Mouse (Mus musculus) erythroblast, adult 5-6 weeks (primary cell): ENCODE results near the gene Chfr. TPM values are rescaled to one million over a fixed set of nuclear protein-coding genes. Genes with fewer than 3 reads are reported as not detected.
"Not testable (repeated sequence)": the region's sequence is repeated elsewhere in the genome, so short reads cannot be mapped to it uniquely, and the experiment has no call there.

ENCODE experiments used
- ATAC-seq: replicated peaks from 2 replicates; pipeline ENCODE4 v1.8.0; 2016; ENCODE audit warnings: moderate number of reproducible peaks, mild to moderate bottlenecking, moderate TSS enrichment, inconsistent platforms; ENCODE audit not compliant: poor library complexity, low FRiP score, severe bottlenecking
- total RNA-seq, 2 experiments: library from RNA; stranded (forward) in 1 of 2; stranded (reverse) in 1 of 2; fragments of 150-400 nt in 1 of 2; fragments of 200-764, 138-1000 nt in 1 of 2; gene quantifications; 2 replicates each; pipeline versions ENCODE4 v1.2.3 to v1.2.4; 2015 to 2017; ENCODE audit warnings: low replicate concordance in 2 of 2

Gene Chfr
- total RNA-seq, 2 experiments from 2014 or later: 67.8 to 69.3 TPM

DNA sequence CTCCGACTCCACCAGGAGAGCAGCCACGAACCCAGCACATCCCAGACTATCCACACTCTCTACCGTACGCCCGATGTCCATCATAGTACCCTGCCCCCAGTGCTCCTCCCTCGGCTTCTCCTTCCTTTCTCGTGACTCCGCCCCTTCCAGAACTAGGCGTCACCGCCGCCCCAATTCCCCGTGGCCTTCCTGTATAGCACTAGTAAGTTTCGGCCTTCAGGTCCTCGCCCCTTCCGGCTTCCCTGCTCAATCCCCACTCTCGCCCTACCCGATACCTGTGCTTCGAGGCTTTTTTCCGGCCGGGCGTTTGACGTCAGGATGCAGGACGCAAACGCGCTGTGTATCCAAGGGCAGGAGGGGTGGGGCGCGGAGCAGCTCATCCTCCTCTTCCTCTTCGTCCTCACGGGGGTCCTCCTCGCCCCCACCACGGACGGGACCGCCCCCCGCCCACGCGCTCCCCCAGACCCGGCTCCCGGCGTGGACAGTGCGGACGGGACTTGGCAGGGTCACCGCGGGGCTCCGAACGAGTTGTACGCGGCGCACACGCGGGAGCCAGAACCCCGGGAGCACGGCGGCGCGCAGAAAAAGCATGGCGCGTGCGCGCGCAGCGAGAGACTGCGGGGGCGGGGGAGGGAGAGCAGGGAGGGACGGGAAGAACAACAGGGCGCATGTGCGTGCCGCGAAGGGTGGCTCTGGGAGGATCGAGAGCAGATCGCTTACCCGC lies 27.9 kb upstream of the Chfr start, which contains the start of gene Gtpbp6:
Gene Gtpbp6, minus strand, starts transcription at position 617 of the 724 bp plus-strand sequence.
- peak; percentile 84 for ATAC-seq

DNA sequence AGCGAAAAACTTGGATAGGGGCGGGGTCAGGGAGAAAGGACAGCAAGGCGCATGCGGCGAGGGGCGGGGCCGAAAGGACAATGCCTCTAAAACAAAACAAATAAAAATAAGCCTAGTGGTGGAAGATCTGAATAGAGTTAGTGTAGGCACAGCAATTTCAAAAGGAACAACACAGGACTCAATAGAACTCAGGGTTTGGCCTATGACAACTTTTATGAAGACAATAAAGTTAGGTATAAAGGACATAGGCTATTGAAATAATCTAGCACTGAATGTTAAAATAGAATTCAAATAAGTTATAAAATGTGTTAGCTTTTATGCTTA lies 27.4 kb upstream of the Chfr start:
- no peak for ATAC-seq

DNA sequence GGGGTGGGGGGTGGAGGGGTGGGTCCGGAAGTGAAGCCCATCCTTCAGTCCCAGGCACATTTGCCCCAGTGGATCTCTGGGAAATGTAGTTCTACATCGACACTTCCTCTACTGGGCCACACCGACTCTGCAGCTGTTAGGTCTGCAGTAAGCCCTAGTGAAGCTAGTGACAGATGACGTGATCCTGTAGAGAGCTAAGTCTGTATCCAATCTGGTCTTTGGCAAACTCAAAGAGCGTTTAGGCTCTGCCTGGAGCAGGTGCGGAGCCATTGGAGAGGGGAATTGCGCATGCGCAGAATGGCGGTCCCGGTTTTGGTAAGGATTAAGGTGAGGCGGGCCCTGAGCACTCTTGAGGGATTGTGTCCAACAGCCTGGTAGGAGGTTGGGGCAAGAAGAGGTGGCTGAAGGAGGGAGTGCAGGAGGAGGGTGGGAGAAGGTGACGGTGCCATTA lies 25.6 kb upstream of the Chfr start, which contains the start of gene Zfp605:
Gene Zfp605, plus strand, starts transcription at position 102 of the 451 bp plus-strand sequence.
- ATAC-seq: peak; percentile 69

DNA sequence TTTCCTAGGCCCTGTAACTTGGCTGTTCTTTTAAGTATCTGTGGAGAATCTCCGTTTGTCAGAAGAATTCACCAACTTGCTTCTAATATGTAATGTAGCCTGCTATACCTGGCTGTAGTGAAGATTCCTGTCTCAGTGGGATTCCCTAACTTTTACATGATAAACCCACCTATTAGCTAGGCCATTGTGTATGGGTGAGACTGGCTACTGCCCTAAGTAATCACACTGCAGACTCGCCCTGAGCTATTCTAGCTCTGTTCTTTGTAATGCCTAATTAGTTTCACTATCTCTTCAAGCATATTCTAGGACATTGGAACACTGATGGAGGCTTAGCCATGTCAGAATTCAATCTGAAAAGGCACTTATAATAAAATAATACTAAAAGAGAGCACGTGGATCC lies 13.3 kb upstream of the Chfr start:
- not testable (repeated sequence) for ATAC-seq

DNA sequence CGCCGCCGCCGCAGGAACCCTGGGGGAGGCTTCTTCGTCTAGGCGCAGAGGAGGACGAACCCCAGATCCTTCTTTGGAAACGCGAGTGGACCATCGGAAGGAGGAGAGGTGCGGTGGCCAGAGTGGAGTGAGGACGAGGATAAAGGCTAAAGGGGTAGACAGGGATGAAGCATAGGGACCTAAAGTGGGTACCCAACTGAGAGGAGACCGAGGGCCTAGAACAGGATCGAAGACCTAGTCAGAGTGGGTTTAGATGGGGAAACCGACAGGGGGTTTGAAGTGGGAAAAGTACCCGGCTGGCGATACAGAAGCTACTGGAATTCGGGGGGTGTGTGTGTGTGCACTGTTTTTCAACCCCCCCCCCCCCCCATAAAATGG lies 434 bp downstream of the Chfr start:
- no peak; the same call in 1 of the 2 replicates for ATAC-seq

- no peak for ATAC-seq
These were observed 2.2 kb downstream of the Chfr start for GRCm38 (mm10) chr5:110137816-110138215.

GRCm38 (mm10) chr5:110139325-110139724 lies 3.7 kb downstream of the Chfr start:
- no peak for ATAC-seq

DNA sequence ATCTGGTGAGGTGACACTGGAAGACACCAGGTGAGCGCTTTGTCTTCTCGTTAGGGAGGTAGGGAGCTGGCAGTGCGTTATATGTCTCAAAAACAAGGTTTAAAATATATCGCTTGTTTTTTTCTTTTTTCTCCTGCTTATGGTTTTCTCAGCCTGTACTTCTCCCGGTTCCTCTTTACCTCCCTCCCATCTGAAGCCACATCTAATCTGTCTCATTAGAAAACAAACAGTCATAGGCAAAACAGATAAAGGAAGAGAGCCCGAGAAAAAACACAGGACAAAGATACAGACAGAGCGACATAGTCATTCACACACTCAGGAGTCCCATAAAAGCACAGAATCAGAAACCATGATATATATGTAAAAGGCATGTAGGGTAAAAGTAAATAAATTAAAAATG lies 4.8 kb downstream of the Chfr start:
- no peak for ATAC-seq

- ATAC-seq: no peak
These were observed 6.7 kb downstream of the Chfr start for GRCm38 (mm10) chr5:110142309-110142708.

DNA sequence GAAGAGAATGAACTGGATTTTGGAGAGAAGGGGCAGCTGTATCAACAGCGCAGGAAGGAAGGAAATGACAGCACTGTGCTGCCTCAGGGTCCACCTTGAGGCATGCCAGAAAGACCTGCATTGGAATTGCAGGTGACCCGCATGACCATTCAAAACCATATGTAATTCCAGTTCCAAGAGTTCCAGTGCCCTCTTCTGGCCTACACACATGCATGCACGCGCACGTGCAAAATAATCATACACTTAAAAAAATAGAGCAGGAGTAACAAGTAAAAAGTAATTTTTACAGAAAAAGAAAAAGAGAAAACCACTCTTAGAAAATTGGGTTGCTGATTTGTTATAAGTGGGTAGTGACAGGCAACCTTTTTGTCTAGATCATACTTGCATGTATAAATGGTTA lies 7.4 kb downstream of the Chfr start:
- ATAC-seq: no peak

- no peak for ATAC-seq
These were observed 33.7 kb downstream of the Chfr start for GRCm38 (mm10) chr5:110169374-110169773.

DNA sequence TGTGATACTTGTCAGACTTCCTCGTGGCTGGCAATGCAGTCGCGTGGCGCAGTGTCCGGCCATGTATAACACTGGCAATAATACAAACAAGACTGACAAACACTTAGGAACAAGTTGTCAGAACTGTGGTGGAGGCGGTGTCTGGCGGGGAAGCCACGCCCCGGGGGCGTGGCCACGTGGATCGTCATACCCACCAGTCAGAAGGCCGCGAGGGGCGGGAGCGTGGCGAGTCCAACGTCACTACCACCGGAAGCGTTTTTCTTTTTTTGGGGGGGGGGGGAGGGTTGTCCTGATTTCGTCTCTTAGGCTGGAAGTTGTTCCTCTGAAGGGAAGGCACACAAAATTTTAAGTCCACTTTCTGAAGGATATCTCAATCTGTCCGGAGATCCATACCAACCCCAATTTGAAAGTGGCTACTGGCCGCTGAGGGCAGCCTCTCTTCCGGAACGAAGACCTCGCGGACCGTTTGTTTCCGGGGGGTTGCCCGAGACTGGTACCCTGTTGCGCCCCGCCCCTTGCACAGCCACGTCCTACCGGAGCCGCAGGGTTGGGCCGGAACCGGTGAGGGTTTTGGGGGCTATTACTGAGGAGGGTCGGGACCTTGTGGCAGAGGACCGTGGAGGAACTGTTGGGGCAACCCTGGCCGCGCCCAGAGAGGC lies 40.8 kb downstream of the Chfr start, which contains the start of gene Golga3:
Gene Golga3, plus strand, starts transcription at position 340 of the 659 bp plus-strand sequence.
- ATAC-seq: peak; percentile 91

DNA sequence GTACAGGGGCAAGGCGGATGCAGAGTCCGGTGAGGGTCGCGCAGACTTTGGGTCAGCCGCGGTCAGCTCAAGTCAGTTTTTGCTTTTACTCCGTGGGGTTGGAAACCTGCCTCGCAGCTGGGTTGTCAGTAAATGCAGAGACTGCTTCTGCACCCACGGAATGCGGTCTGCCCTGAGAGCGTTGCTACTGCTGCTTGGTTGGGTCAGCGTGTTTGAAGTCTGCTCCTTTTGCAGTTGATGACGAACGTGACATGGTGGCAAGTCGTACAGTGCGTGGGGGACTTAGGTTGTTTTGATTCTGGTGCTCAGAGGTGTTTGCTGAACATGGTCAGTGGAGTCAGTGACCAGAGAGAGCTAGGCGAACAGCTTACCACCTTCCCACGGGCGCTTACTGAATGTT lies 41.4 kb downstream of the Chfr start:
- peak; percentile 37 for ATAC-seq

GRCm38 (mm10) chr5:110178628-110179027 lies 43.0 kb downstream of the Chfr start:
- no peak for ATAC-seq

- ATAC-seq: no peak
These were observed 46.1 kb downstream of the Chfr start for GRCm38 (mm10) chr5:110181716-110182115.

DNA sequence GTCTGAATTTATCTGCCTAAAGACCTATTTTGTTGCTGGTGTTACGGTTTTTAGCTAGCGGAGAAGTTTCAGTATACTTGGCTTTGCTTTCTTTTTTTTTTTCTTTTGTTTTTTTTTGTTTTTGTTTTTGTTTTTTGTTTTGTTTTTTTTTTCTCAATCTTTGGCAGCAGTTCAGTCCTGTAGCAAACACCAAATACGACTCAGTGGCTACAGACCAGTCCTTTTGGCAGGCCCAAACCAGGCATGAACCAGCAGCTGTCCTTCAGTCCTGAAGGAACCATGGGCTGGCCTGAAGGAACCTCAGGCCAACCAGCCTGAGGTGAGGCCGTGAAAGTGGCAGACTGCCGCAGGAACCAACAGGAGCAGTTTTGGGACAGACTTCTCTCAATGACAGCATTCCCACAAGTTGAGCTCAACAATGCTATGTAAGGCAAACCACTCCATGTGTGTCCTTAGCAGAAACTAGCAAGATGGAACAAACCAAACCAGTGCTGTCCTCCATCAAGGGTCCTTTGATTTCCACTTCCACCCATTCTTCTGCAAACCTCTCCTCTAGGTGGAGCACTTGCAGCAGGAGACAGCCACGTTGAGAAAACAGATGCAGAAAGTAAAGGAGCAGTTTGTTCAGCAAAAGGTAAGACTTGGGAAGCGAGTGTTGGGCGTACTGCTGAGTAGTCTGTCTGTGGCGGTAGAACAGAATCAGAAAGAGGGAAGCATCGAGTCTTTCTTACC lies 67.7 kb downstream of the Chfr start:
- peak; percentile 58; the same call in 1 of the 2 replicates for ATAC-seq

DNA sequence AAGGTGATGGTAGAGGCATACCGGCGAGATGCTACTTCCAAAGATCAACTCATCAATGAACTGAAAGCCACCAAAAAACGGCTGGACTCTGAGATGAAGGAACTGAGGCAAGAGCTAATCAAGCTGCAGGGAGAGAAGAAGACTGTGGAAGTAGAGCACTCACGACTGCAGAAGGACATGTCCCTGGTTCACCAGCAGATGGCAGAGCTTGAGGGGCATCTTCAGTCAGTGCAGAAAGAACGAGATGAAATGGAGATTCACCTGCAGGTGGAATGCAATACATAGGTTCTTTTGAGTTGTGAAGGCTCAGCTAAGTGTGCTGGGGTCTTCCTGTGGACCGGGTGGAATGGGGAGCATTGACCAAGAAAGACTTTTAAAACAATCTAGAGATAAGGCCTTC lies 69.1 kb downstream of the Chfr start:
- ATAC-seq: no peak

DNA sequence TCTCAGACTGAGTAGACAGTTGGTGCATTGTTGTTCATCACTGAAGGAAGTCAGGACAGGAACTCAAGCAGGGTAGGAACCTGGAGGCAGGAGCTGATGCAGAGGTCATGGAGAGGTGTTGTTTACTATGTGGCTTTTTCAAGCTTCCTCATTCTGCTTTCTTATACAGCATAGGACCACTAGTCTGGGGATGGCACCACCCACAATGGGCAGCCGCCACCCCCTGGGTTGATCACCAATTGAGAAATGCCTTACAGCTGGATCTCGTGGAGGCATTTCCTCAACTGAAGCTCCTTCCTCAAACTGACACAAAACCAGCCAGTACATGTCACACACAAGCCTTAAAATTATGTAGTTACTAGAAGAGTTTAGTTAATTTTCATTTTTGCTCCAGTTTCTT lies 75.7 kb downstream of the Chfr start:
- ATAC-seq: no peak

DNA sequence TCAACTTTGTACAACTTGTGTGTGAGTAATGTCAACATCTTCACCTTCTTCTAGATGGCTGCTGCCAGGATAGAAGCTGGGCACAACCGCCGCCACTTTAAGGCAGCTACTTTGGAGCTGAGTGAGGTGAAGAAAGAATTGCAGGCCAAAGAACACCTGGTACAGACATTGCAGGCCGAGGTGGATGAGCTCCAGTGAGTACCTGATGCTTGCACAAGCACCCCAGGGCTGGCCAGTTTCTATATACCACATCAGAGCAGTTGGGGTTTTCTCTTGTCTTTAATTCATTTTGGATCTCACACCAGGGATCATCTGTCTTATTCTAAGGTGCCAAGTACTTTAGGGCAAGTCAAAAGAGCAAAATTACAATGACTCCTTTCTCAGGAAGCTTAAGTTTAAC lies 81.1 kb downstream of the Chfr start:
- no peak for ATAC-seq

DNA sequence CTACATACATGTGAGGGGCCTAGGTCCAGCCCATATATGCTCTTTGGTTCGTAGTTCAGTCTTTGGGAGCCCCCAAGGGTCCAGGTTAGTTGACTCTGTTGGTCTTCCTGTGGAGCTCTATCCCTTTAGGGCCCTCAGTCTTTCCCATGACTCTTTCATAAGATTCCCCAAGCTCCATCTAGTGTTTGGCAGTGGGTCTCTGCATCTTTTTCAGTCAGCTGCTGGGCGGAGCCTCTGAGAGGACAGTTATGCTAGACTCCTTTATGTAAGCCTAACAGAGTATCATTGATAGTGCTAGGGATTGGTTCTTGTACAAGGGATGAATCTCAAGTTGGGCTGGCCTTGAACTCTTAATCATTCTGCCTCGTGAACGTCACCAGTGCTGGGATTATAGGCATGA lies 84.7 kb downstream of the Chfr start:
- no peak for ATAC-seq
